14 mouse cellular contexts compared by ENCODE assay signal in genomic region chr13:30365378-30365777, GRCm38 (mm10). TPM values are rescaled to one million over a fixed set of nuclear protein-coding genes. Genes with fewer than 3 reads are reported as not detected.
"Had no signal": no experiment of that assay in that cellular context is flagged by ENCODE, and none has a peak within 500 bp of the region (broad histone marks: within the 10 kb centered on the region; RNA-seq: fewer than 3 reads in every experiment).

No protein-coding gene starts in this region.

- H3K27me3 ChIP-seq: limb, embryonic 13.5 days; midbrain, embryonic 12.5 days; neural tube, embryonic 15.5 days had no signal

- DNase-seq: left cerebral cortex, postnatal 4 days; lung, adult 2 months; right cerebral cortex, adult 18-20 months; right cerebral cortex, postnatal 25 days; thymus, postnatal 4 days had no signal

- H3K4me2 ChIP-seq: limb, embryonic 13.5 days; midbrain, embryonic 12.5 days; neural tube, embryonic 15.5 days had no signal

- H3K4me3 ChIP-seq: layer of hippocampus, adult 2 months; limb, embryonic 13.5 days; midbrain, embryonic 12.5 days; myocyte; neural tube, embryonic 15.5 days had no signal

- ATAC-seq: hindbrain, embryonic 16.5 days; inflammation-experienced regulatory T-cells, adult 6 months; intestine, postnatal 0 days had no signal

- H3K36me3 ChIP-seq: limb, embryonic 13.5 days; midbrain, embryonic 12.5 days; neural tube, embryonic 15.5 days had no signal

- H3K4me1 ChIP-seq: midbrain, embryonic 12.5 days; neural tube, embryonic 15.5 days had no signal

- H3K9me3 ChIP-seq: limb, embryonic 13.5 days; midbrain, embryonic 12.5 days; neural tube, embryonic 15.5 days had no signal

- H3K27ac ChIP-seq: layer of hippocampus, adult 2 months; limb, embryonic 13.5 days; liver, embryonic 14.5 days; midbrain, embryonic 12.5 days; neural tube, embryonic 15.5 days had no signal

- H3K9ac ChIP-seq: limb, embryonic 13.5 days; liver, embryonic 14.5 days; midbrain, embryonic 12.5 days; neural tube, embryonic 15.5 days had no signal

RNA-seq across cellular contexts. Expression of gene Agtr1a, which starts 29.1 kb away (rescaled TPM):
- polyA plus RNA-seq: inflammation-experienced regulatory T-cells, adult 6 months; myocyte had no signal
